Mouse (Mus musculus) brain, embryonic 18.5 days (tissue): ENCODE results near the gene Pld4.
"Not testable (repeated sequence)": the region's sequence is repeated elsewhere in the genome, so short reads cannot be mapped to it uniquely, and the experiment has no call there.

Experiments
- DNase-seq: peaks from one replicate; pipeline ENCODE4 v3.0.0-alpha.2; 2012; ENCODE audit warnings: low read depth, low spot score

Pld4 gene

GRCm38 (mm10) chr12:112801864-112802846 lies 41.7 kb downstream of the Pld4 start, which contains the start of gene Ahnak2:
Gene Ahnak2 (minus strand): TSS chr12:112802657.
- no peak for DNase-seq

GRCm38 (mm10) chr12:112802917-112803316 lies 42.5 kb downstream of the Pld4 start:
- no peak for DNase-seq

DNA sequence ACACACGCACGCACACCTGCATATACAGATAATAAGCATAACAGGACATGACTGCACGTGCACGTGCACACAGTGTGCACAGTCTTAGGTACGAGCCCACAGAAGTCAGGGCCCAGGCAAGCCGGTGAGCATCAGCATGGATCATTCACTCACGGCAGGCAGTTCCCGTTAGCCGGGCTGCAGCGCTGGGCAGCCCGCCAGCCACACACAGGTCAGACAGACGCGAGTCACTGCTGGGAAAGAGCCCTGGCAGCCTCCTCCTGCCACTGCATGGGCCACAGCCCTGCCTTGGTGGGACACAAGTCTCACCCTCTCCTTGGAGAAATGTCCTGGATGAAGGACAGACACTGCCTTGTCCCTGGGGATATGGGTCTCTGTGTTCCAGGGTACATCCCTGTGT lies 43.6 kb downstream of the Pld4 start:
- DNase-seq = no peak

DNA sequence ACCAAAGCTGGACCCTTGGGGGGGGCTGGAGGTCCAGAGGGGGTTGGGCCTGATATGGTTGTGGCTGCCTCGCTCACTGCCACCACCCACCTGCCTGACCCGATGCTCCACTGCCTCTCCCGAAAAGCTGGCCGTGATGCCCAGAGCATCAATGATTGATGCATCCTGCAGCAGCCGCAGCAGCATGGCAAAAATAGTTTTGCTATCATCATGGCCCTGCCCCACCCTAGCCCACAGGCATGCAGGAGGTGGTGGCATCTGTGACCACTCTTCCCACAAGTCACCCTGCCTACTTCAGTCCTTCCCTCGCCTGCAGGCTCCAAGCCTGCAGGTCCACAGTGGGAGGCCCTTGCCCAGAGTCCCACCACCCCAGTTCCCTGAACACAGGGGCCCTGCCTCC lies 45.6 kb downstream of the Pld4 start:
- no peak for DNase-seq

DNA sequence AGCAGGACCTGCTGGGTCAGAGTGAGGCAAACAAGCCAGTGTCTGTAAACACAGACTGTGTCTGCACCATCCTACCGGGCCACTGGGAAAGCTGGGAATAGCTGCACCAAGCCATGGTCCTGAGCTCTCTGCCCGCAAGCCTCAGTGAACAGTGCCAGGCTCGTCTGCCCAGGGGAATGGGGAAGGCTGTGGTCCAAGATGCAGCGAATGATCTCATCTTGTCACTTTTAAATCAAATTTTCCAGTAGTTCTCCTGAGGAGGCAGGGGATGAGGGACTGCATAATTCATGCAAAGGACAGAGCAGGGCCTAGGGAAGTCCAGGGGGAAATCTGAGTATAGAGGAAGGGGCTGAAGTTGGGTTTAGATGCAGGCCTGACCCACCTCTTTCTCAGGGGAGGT lies 47.3 kb downstream of the Pld4 start:
- DNase-seq = no peak

GRCm38 (mm10) chr12:112808212-112808586 lies 47.7 kb downstream of the Pld4 start:
- no peak for DNase-seq

- peak; percentile 89 for DNase-seq
Measured at GRCm38 (mm10) chr12:112808587-112809364, 48.3 kb downstream of the Pld4 start, which contains the start of gene Clba1. Gene Clba1 (plus strand): TSS chr12:112808937.

- no peak for DNase-seq
Measured at GRCm38 (mm10) chr12:112809641-112810040, 49.2 kb downstream of the Pld4 start.

GRCm38 (mm10) chr12:112810092-112810885 lies 49.8 kb downstream of the Pld4 start:
- no peak for DNase-seq

- no peak for DNase-seq
Measured at GRCm38 (mm10) chr12:112813370-112813769, 52.9 kb downstream of the Pld4 start.

DNA sequence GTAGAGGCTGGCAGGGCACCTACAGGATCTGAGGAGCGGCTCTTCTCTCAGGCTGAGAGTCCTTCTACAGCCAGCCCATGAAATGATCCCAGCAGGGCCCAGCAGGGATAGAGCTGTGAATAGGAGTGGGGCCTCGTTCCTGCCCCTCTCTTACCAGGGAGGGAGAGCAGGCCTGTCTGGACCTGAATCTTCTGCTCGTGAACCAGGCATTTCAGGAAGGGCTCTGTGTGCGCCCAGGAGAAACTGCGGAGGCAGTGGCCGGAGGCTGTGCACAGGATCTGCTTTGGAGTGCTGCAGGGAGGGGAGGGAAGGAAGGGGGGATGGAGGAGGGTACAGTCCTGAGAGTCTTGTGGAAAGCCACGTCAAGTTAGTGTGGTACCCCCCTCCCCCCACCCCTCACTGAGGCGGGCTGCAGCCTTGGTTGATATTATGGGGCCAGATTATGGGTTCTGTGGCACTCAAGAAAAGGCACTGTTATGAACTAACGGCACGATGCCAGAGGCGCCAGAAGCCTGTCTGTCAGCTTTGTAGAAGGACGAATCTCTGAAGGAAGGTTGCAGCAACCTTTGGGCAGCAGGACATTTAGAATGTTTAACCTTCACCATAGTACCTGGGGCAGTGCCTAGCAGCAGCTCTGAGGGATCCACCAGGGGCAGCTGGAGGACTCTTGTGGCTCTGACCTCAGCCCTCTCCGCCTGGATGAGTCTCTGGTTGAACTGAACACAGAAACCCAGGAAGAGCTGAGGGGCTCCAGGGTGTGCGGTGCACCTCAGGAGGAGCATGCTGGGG lies 54.4 kb downstream of the Pld4 start:
- no peak for DNase-seq

- no peak for DNase-seq
Measured at GRCm38 (mm10) chr12:112816294-112816693, 55.8 kb downstream of the Pld4 start.

DNA sequence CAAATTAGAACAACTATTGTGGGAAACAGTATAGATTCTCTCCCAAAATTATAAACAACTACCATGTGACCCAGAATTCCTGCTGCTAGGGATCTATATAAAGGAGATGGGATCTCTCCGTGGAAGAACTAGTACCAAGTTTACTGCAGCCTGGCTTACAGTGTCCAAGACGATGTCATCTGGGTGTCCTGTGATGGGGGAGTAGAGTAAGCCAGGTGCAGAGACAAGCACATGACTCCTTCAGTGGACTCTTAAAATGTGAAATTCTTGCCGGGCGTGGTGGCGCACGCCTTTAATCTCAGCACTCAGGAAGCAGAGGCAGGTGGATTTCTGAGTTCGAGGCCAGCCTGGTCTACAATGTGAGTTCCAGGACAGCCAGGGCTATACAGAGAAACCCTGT lies 56.4 kb downstream of the Pld4 start:
- DNase-seq = not testable (repeated sequence)
